Mouse (Mus musculus) ovary, adult 10 weeks (tissue): ENCODE results near the gene Cep290. TPM values are rescaled to one million over a fixed set of nuclear protein-coding genes. Genes with fewer than 3 reads are reported as not detected.

ENCODE experiments used
- polyA plus RNA-seq: library from polyadenylated mRNA; stranded (reverse); fragments of 350-450 nt; fragmentation: Illumina TruSeq; extraction: RNeasy Lipid Tissue Mini Kit (QIAGEN cat#74804); gene quantifications from one replicate; pipeline ENCODE4 v1.2.3, GENCODE M21; 2014

The Cep290 gene
- polyA plus RNA-seq = 33.1 TPM

DNA sequence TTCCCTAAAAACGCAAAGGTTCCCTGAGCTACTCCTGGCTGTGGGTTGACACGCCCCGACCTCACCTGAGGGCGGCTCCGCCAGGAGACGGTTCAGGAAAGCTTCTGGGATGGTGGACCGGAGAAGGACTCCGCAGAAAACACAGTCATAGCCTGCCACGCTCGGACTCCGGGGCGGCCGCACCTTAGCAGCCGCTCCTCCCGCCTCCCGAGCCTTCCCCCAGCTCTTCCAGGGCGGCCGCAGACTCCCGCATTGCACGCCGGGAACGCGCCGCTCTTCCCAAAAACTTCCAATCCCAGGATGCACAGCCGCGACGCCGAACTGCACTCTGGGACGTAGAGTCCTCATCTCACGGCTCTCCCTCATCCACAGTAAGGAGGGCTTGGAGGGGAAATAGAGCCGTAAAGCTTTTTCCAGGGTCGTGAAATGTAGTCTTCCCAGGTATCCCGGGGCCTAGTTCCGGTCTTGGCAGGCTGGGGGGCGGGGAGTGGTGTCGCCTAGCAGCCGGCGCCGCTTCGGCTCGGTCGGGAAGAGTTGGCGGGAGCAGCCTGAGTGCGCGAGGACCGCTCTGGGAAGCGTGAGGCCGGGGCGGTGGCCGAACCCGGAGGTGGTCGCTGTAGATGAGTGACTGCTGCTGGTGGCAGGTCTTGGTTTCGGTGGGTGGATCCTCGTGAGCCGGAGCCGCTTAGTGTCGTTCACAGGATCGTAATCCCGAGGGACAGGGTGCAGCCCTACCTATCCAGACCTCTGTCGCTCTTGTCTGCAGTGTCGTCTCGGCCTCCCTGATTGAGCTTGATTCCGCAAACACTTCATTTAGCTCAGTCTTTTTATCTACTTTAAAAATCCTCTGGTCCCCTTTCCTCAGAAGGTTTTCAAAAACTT lies at the start of gene Cep290, which contains the start of gene Tmtc3:
Cep290 (plus strand) TSS at position 462 of the 882 bp plus-strand sequence.
Tmtc3 (minus strand) TSS at position 254 of the 882 bp plus-strand sequence.

DNA sequence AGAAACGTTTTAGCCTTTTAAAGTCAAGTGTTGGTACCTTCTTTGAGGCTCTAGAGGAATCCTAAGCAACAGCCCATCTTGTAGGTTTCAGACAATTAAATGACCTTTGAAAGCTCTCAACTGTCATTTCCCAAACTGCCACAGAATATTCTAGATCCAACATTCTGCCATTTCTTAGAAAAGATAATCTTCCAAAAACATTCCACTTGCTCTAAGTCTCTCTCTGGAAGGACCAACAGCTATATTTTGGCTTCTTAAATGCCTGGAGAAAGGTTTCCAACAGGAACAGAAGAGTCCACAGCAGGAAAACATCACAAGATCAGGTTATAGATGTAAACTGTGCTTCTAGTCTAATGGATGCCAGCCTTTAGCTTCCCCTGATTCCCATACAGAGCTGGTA lies 103.0 kb downstream of the Cep290 start, which contains the start of the genes 4930430F08Rik and 1700017N19Rik:
4930430F08Rik (minus strand) TSS at position 101 of the 400 bp plus-strand sequence.
1700017N19Rik (plus strand) TSS at position 162 of the 400 bp plus-strand sequence.

Other genes starting within 250 kb of the Cep290 start
- gene Gm4301, start 151.9 kb upstream of the Cep290 start, polyA plus RNA-seq = not detected
- not detected for gene Gm4302, start 146.7 kb upstream of the Cep290 start, polyA plus RNA-seq
- not detected for gene Gm4303, start 141.6 kb upstream of the Cep290 start, polyA plus RNA-seq
- not detected for gene Gm4305, start 136.5 kb upstream of the Cep290 start, polyA plus RNA-seq
- not detected for gene Gm4307, start 126.2 kb upstream of the Cep290 start, polyA plus RNA-seq
- gene Gm4312, start 105.0 kb upstream of the Cep290 start, polyA plus RNA-seq = not detected
- 129 TPM for gene Tmtc3, start 208 bp upstream of the Cep290 start, polyA plus RNA-seq
- gene 4930430F08Rik, start 102.9 kb downstream of the Cep290 start, polyA plus RNA-seq = 32.0 TPM
- not detected for gene 1700017N19Rik, start 102.9 kb downstream of the Cep290 start, polyA plus RNA-seq